Mouse (Mus musculus) liver, embryonic 15.5 days (tissue): ENCODE results near the gene Hba-x. TPM values are rescaled to one million over a fixed set of nuclear protein-coding genes. Genes with fewer than 3 reads are reported as not detected.

Source experiments
- ATAC-seq: fragments of 200-750 bp; cut with Nextera tagmentation; 2 replicates; pipeline ENCODE4 v1.8.0; 2017; ENCODE audit warnings: moderate number of reproducible peaks, mild to moderate bottlenecking, moderate library complexity; ENCODE audit not compliant: insufficient read depth
- H3K27ac ChIP-seq: fragments of 300-500 bp; sonication (generic); replicated peaks from 2 replicates; pipeline ENCODE4 v1.5.1; 2015; ENCODE audit warnings: mild to moderate bottlenecking, inconsistent platforms
- H3K27me3 ChIP-seq: fragments of 300-500 bp; sonication (generic); 2 replicates; pipeline ENCODE4 v1.6.1; 2015; ENCODE audit warnings: mild to moderate bottlenecking, inconsistent platforms
- H3K36me3 ChIP-seq: fragments of 300-500 bp; sonication (generic); replicated peaks from 2 replicates; pipeline ENCODE4 v1.6.1; 2015; ENCODE audit warnings: moderate library complexity, mild to moderate bottlenecking, inconsistent platforms
- H3K4me1 ChIP-seq: fragments of 300-500 bp; sonication (generic); replicated peaks from 2 replicates; pipeline ENCODE4 v1.6.1; 2015; ENCODE audit warnings: inconsistent platforms
- H3K4me2 ChIP-seq: fragments of 300-500 bp; sonication (generic); 2 replicates; pipeline ENCODE4 v1.6.1; 2015; ENCODE audit warnings: moderate library complexity, mild to moderate bottlenecking, inconsistent platforms
- H3K4me3 ChIP-seq: fragments of 300-500 bp; sonication (generic); replicated peaks from 2 replicates; pipeline ENCODE4 v1.5.1; 2015; ENCODE audit warnings: mild to moderate bottlenecking, inconsistent platforms
- H3K9ac ChIP-seq: fragments of 300-500 bp; sonication (generic); 2 replicates; pipeline ENCODE4 v1.6.1; 2015; ENCODE audit warnings: moderate library complexity, mild to moderate bottlenecking, inconsistent platforms
- H3K9me3 ChIP-seq: fragments of 300-500 bp; sonication (generic); replicated peaks from 2 replicates; pipeline ENCODE4 v1.6.1; 2016; ENCODE audit warnings: inconsistent platforms
- WGBS: fragments of 180-500 bp; shearing (Covaris S2); methylation state at CpG from one replicate; pipeline ENCODE4 v1.1.7; 2015; ENCODE audit warnings: mixed read lengths; ENCODE audit not compliant: insufficient replicate concordance; 5-methylcytosine and 5-hydroxymethylcytosine counted together
- polyA plus RNA-seq: library from polyadenylated mRNA; unstranded; fragments of >200 nt; fragmentation: Nextera tagmentation; extraction: Ambion mirVana; gene quantifications from 2 replicates; pipeline ENCODE4 v1.2.1, GENCODE M21; 2015

Gene Hba-x
- 72.6 and 109 TPM in 2 replicates for polyA plus RNA-seq

GRCm38 (mm10) chr11:32276347-32276746 lies at the start of gene Hba-x:
Gene Hba-x (plus strand): TSS chr11:32276400.
- Histone ChIP-seq H3K4me2 (no peak within 1 kb of the TSS), H3K27ac (peak within 1 kb of the TSS; percentile 49), H3K9me3 (no peaks in the 10 kb centered on the region), H3K27me3 (peaks cover 35% of the 10 kb centered on the region), H3K4me1 (peaks cover 68% of the 10 kb centered on the region), H3K36me3 (no peaks in the 10 kb centered on the region), H3K9ac (no peak within 1 kb of the TSS), H3K4me3 (no peak within 1 kb of the TSS)
- ATAC-seq, result no peak
- 62% methylated on average over 3 of the region's 3 CpGs for WGBS

GRCm38 (mm10) chr11:32227041-32227440 lies 49.2 kb upstream of the Hba-x start:
- peak overlapping the region; percentile 93 for H3K4me2 ChIP-seq
- H3K36me3 ChIP-seq, result peaks cover 35% of the 10 kb centered on the region
- peak overlapping the region; percentile 85 for H3K4me3 ChIP-seq
- H3K9ac ChIP-seq, result peak overlapping the region; percentile 95
- peak overlapping the region; percentile 85 for H3K27ac ChIP-seq
- peaks cover 40% of the 10 kb centered on the region for H3K27me3 ChIP-seq
- ATAC-seq, result no peak
- WGBS, result 23% methylated on average over 1 of the region's 1 CpGs
- no peaks in the 10 kb centered on the region for H3K9me3 ChIP-seq
- H3K4me1 ChIP-seq, result peaks cover 58% of the 10 kb centered on the region

GRCm38 (mm10) chr11:32227555-32227954 lies 48.6 kb upstream of the Hba-x start:
- ATAC-seq, result no peak
- Histone ChIP-seq H3K27me3 (peaks cover 35% of the 10 kb centered on the region), H3K36me3 (peaks cover 40% of the 10 kb centered on the region), H3K4me3 (peak overlapping the region; percentile 85), H3K4me1 (peaks cover 53% of the 10 kb centered on the region), H3K27ac (0 out of 2 replicates have a peak overlapping the region, but pooled peaks have one; percentile 85), H3K4me2 (peak overlapping the region; percentile 93), H3K9me3 (no peaks in the 10 kb centered on the region), H3K9ac (peak overlapping the region; percentile 95; the same call in 1 of the 2 replicates)
- WGBS, result 88% methylated on average over 9 of the region's 9 CpGs

- Histone ChIP-seq H3K9ac (0 out of 2 replicates have a peak overlapping the region, but pooled peaks have one; percentile 0), H3K36me3 (peaks cover 48% of the 10 kb centered on the region), H3K4me3 (no peak overlapping the region), H3K9me3 (no peaks in the 10 kb centered on the region), H3K4me2 (peak overlapping the region; percentile 93), H3K4me1 (peaks cover 48% of the 10 kb centered on the region), H3K27me3 (peaks cover 27% of the 10 kb centered on the region), H3K27ac (no peak overlapping the region)
- no peak for ATAC-seq
- WGBS, result 78% methylated on average over 3 of the region's 3 CpGs
Observed at GRCm38 (mm10) chr11:32228292-32228845, 47.8 kb upstream of the Hba-x start.

- no peak overlapping the region for H3K27ac ChIP-seq
- no peak for ATAC-seq
- peaks cover 66% of the 10 kb centered on the region for H3K36me3 ChIP-seq
- no peak overlapping the region for H3K9ac ChIP-seq
- H3K9me3 ChIP-seq, result no peaks in the 10 kb centered on the region
- no peak overlapping the region for H3K4me2 ChIP-seq
- 81% methylated on average over 4 of the region's 4 CpGs for WGBS
- H3K4me3 ChIP-seq, result no peak overlapping the region
- H3K4me1 ChIP-seq, result peaks cover 38% of the 10 kb centered on the region
- peaks cover 8% of the 10 kb centered on the region for H3K27me3 ChIP-seq
Observed at GRCm38 (mm10) chr11:32230220-32230619, 46.0 kb upstream of the Hba-x start.

GRCm38 (mm10) chr11:32231125-32231524 lies 45.1 kb upstream of the Hba-x start:
- no peak overlapping the region for H3K4me2 ChIP-seq
- 74% methylated on average over 2 of the region's 2 CpGs for WGBS
- peaks cover 75% of the 10 kb centered on the region for H3K36me3 ChIP-seq
- H3K9ac ChIP-seq, result no peak overlapping the region
- H3K27ac ChIP-seq, result 0 out of 2 replicates have a peak overlapping the region, but pooled peaks have one; percentile 19
- no peak for ATAC-seq
- no peak overlapping the region for H3K4me3 ChIP-seq
- H3K4me1 ChIP-seq, result peaks cover 31% of the 10 kb centered on the region
- H3K27me3 ChIP-seq, result no peaks in the 10 kb centered on the region
- no peaks in the 10 kb centered on the region for H3K9me3 ChIP-seq

- Histone ChIP-seq H3K27me3 (no peaks in the 10 kb centered on the region), H3K4me2 (no peak overlapping the region), H3K27ac (no peak overlapping the region), H3K4me3 (no peak overlapping the region), H3K9ac (no peak overlapping the region), H3K36me3 (peaks cover 93% of the 10 kb centered on the region), H3K9me3 (no peaks in the 10 kb centered on the region), H3K4me1 (peaks cover 31% of the 10 kb centered on the region)
- WGBS, result 84% methylated on average over 10 of the region's 10 CpGs
- no peak for ATAC-seq
Observed at GRCm38 (mm10) chr11:32232848-32233247, 43.4 kb upstream of the Hba-x start.

GRCm38 (mm10) chr11:32233895-32234294 lies 42.3 kb upstream of the Hba-x start:
- no peaks in the 10 kb centered on the region for H3K27me3 ChIP-seq
- H3K4me2 ChIP-seq, result no peak overlapping the region
- H3K27ac ChIP-seq, result 0 out of 2 replicates have a peak overlapping the region, but pooled peaks have one; percentile 54
- H3K36me3 ChIP-seq, result peaks cover 99% of the 10 kb centered on the region
- no peak for ATAC-seq
- H3K9me3 ChIP-seq, result no peaks in the 10 kb centered on the region
- WGBS, result 90% methylated on average over 3 of the region's 3 CpGs
- H3K9ac ChIP-seq, result no peak overlapping the region
- H3K4me3 ChIP-seq, result no peak overlapping the region
- H3K4me1 ChIP-seq, result peaks cover 32% of the 10 kb centered on the region

- no peak overlapping the region for H3K4me3 ChIP-seq
- WGBS, result 86% methylated on average over 6 of the region's 6 CpGs
- H3K4me1 ChIP-seq, result peaks cover 40% of the 10 kb centered on the region
- H3K36me3 ChIP-seq, result peaks cover 99% of the 10 kb centered on the region
- H3K9me3 ChIP-seq, result no peaks in the 10 kb centered on the region
- no peak for ATAC-seq
- no peak overlapping the region for H3K4me2 ChIP-seq
- no peaks in the 10 kb centered on the region for H3K27me3 ChIP-seq
- H3K27ac ChIP-seq, result peak overlapping the region; percentile 54
- H3K9ac ChIP-seq, result no peak overlapping the region
Observed at GRCm38 (mm10) chr11:32234816-32235485, 41.2 kb upstream of the Hba-x start.

- Histone ChIP-seq H3K36me3 (peaks cover 99% of the 10 kb centered on the region), H3K4me3 (no peak overlapping the region), H3K4me2 (no peak overlapping the region), H3K9ac (no peak overlapping the region), H3K27me3 (no peaks in the 10 kb centered on the region), H3K27ac (peak overlapping the region; percentile 54), H3K4me1 (peaks cover 47% of the 10 kb centered on the region), H3K9me3 (no peaks in the 10 kb centered on the region)
- whole genome bisulfite sequencing, result 82% methylated on average over 3 of the region's 3 CpGs
- ATAC-seq, result no peak
Observed at GRCm38 (mm10) chr11:32235646-32236045, 40.6 kb upstream of the Hba-x start.

GRCm38 (mm10) chr11:32236132-32236531 lies 40.1 kb upstream of the Hba-x start:
- Histone ChIP-seq H3K4me3 (no peak overlapping the region), H3K4me2 (no peak overlapping the region), H3K9ac (no peak overlapping the region), H3K9me3 (no peaks in the 10 kb centered on the region), H3K27ac (peak overlapping the region; percentile 99; the same call in 1 of the 2 replicates), H3K27me3 (no peaks in the 10 kb centered on the region), H3K36me3 (peaks cover 99% of the 10 kb centered on the region), H3K4me1 (peaks cover 52% of the 10 kb centered on the region)
- 75% methylated on average over 2 of the region's 2 CpGs for WGBS
- ATAC-seq, result no peak
